Mouse (Mus musculus): Measurements from ENCODE around the gene Oxct2a. TPM values are rescaled to one million over a fixed set of nuclear protein-coding genes. Genes with fewer than 3 reads are reported as not detected.

Gene Oxct2a
- 0.13 and 0.43 TPM in 2 replicates for polyA plus RNA-seq (2012; rRNA removed; ENCODE audit: low replicate concordance)

DNA sequence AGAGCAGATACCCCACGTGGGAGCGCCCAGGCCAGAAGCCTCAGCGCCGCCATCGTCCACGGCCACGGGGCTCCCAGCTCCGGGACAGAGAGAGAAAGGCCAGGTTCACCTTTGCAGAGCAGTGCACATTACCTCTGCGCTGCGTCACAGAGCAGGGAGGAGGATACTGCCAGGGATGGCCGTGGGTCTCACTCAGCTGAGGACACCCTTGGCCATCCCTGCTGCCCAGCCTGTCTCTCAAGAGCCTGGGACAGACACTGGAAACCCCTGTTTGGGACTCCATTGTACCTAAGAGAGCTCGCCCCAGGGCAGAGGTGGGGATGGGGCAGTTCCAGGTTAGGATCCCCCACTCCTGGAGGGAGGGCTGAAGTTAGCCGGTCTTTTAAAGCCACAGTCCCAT, at the start of gene Oxct2a:
TSS of gene Oxct2a (minus strand) at position 101 of the 400 bp plus-strand sequence.

DNA sequence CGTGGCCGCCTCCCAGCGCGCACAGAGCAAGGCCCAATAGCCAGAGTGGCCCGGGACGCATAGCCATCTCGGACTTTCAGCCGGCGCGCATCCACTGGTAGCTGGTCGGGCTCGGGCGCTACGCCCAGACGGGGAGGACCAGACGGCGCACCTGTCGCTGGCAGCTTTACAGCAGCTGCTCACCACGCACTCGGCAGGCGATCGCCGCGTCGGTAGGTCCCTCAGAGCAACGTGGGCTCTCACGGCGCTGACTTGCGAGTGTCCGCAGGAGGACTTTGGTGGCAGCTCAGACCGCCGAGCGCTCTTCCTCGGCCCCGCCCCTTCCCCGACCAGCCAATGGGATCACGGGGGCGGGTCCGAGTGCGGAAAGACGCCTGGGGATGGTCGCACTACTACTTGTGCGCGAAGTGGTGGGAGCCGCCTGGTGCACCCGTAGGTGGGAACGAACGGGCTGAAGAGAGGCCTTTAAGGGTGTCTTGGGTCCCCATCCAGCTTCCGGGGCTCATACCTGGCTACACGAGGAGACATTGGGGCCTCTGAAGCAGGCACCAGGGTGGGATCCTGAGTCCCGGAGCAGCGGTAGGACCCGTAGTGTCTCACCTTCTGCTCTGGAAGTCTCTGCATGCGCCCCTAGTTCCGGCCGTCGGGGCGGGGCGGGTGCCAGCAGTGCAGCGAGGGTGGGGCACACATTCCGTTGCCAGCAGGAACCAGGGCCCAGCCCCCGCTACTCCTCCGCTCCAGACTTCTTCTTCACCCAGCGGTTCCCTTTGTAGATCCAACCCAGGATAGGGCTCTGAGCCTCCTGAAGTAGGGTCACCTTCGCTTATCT, 19.4 kb upstream of the Oxct2a start, which contains the start of gene Bmp8a:
TSS of gene Bmp8a (minus strand) at position 611 of the 829 bp plus-strand sequence.

Other genes starting within 250 kb of the Oxct2a start
- 0.31 and 0.50 TPM in 2 replicates for gene Bmp8b, start 218.5 kb downstream of the Oxct2a start, polyA plus RNA-seq (2012; rRNA removed; ENCODE audit: low replicate concordance)
- gene Oxct2b, start 207.4 kb downstream of the Oxct2a start, polyA plus RNA-seq (2012; rRNA removed; ENCODE audit: low replicate concordance) = 0.07 TPM in 1 of 2 replicates, not detected in the other
- 12.7 and 15.0 TPM in 2 replicates for gene Ppie, start 183.7 kb downstream of the Oxct2a start, polyA plus RNA-seq (2012; rRNA removed; ENCODE audit: low replicate concordance)
- gene Hpcal4, start 140.4 kb downstream of the Oxct2a start, polyA plus RNA-seq (2012; rRNA removed; ENCODE audit: low replicate concordance) = 0.27 and 0.92 TPM in 2 replicates
- gene Nt5c1a, start 122.1 kb downstream of the Oxct2a start, polyA plus RNA-seq (2012; rRNA removed; ENCODE audit: low replicate concordance) = 0.38 and 2.9 TPM in 2 replicates
- gene Heyl, start 90.1 kb downstream of the Oxct2a start, polyA plus RNA-seq (2012; rRNA removed; ENCODE audit: low replicate concordance) = 5.7 and 7.5 TPM in 2 replicates
- gene Pabpc4, start 61.3 kb downstream of the Oxct2a start, polyA plus RNA-seq (2012; rRNA removed; ENCODE audit: low replicate concordance) = 129 and 203 TPM in 2 replicates
- 1.9 and 5.4 TPM in 2 replicates for gene Bmp8a, start 19.6 kb upstream of the Oxct2a start, polyA plus RNA-seq (2012; rRNA removed; ENCODE audit: low replicate concordance)